Mouse (Mus musculus): ENCODE measurements around the gene Cyb5d2. TPM values are rescaled to one million over a fixed set of nuclear protein-coding genes. Genes with fewer than 3 reads are reported as not detected.

The Cyb5d2 gene
- total and polyA plus RNA-seq, 2 experiments from 2014 or later, result 6.8 to 9.9 TPM

DNA sequence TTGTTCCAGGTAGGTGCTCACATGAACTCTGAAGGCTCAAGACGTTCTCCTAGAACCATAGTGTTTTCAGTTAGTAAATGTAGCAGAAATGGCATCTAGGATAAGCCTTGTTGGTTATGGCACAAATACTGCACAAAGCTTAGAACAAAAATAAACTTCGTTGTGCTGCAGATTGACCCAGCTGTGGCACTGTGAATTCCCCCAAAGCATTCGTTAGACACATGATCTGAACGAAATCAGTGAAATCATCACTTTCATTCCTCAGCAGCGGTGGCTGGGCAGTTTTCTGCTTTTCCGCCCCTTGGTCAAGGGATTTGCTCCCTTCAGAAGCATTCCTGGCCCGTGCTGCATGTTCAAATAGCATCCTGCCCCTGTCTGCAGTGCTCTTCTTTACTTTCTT, 22.1 kb upstream of the Cyb5d2 start:
- H3K36me3 ChIP-seq (ENCODE audit: insufficient read depth, low read length), result peaks cover 29% of the 10 kb centered on the region
- H3K4me2 ChIP-seq (ENCODE audit: low read depth, low read length, poor library complexity, severe bottlenecking), result no peak overlapping the region
- ATAC-seq (ENCODE audit: low FRiP score), result no peak
- H3K27me3 ChIP-seq (ENCODE audit: insufficient read depth, low read length), result no peaks in the 10 kb centered on the region
- DNase-seq (ENCODE audit: low spot score), result no peak
- TF ChIP-seq CTCF (IDR thresholded peaks at IDR 0.05), result no peak
- no peak overlapping the region for H3K9ac ChIP-seq (replicated peaks; ENCODE audit: low read length, poor library complexity, severe bottlenecking)
- no peaks in the 10 kb centered on the region for H3K4me1 ChIP-seq (ENCODE audit: insufficient read depth, low read length)
- 91% methylated on average over 7 of the region's 7 CpGs for WGBS
- H3K27ac ChIP-seq (ENCODE audit: low read depth, low read length), result no peak overlapping the region
- H3K4me3 ChIP-seq (ENCODE audit: low read depth, low read length), result no peak overlapping the region
- no peaks in the 10 kb centered on the region for H3K9me3 ChIP-seq (ENCODE audit: low read length)

DNA sequence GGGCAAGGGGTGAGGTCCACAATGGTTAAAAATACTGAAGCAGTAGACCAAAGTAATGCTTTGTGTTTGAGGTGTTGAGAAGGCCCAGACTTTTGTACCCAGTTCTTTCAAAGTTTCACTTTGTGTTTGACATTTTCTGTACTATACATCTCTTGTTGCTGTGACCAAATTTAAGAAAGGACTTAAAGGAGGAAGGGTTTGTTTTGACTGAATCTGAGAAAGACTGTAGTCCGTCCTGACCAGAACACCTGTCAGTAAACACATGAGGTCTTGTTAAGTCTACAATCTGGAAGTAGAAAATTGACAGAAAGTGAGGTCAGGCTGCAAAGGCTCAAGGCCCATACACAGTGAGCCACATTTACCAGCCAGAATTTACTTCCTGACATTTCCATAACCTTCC, 20.9 kb upstream of the Cyb5d2 start:
- Histone ChIP-seq H3K27me3 (ENCODE audit: insufficient read depth, low read length) (no peaks in the 10 kb centered on the region), H3K9ac (replicated peaks; ENCODE audit: low read length, poor library complexity, severe bottlenecking) (no peak overlapping the region), H3K4me1 (ENCODE audit: insufficient read depth, low read length) (no peaks in the 10 kb centered on the region), H3K27ac (ENCODE audit: low read depth, low read length) (no peak overlapping the region), H3K36me3 (ENCODE audit: insufficient read depth, low read length) (peaks cover 26% of the 10 kb centered on the region), H3K4me2 (ENCODE audit: low read depth, low read length, poor library complexity, severe bottlenecking) (no peak overlapping the region), H3K9me3 (ENCODE audit: low read length) (no peaks in the 10 kb centered on the region), H3K4me3 (ENCODE audit: low read depth, low read length) (no peak overlapping the region)
- no peak for DNase-seq (ENCODE audit: low spot score)
- TF ChIP-seq CTCF (IDR thresholded peaks at IDR 0.05), result no peak
- ATAC-seq (ENCODE audit: low FRiP score), result no peak
- 81% methylated on average over 1 of the region's 1 CpGs for WGBS

DNA sequence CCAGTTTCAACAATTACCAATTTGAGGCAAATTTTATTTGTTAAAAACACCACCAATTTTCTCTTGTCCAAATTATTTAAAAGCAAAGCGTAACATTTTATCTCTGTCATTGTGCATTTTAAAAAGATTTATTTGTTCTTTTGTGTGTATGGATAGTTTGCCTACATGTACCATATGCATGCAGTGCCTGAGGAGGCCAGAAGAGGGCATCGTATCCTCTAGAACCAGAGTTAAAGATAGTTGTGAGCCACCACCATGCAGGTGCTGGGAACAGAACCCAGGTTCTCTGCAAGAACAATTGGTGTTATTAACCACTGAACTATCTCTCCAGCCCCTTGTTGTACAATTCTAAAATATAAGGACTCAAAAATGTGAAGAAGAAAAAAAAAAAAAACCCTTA, 18.2 kb upstream of the Cyb5d2 start:
- Histone ChIP-seq H3K27me3 (ENCODE audit: insufficient read depth, low read length) (no peaks in the 10 kb centered on the region), H3K9me3 (ENCODE audit: low read length) (no peaks in the 10 kb centered on the region), H3K27ac (ENCODE audit: low read depth, low read length) (no peak overlapping the region), H3K4me3 (ENCODE audit: low read depth, low read length) (no peak overlapping the region), H3K9ac (replicated peaks; ENCODE audit: low read length, poor library complexity, severe bottlenecking) (no peak overlapping the region), H3K36me3 (ENCODE audit: insufficient read depth, low read length) (peaks cover 9% of the 10 kb centered on the region), H3K4me2 (ENCODE audit: low read depth, low read length, poor library complexity, severe bottlenecking) (no peak overlapping the region), H3K4me1 (ENCODE audit: insufficient read depth, low read length) (no peaks in the 10 kb centered on the region)
- DNase-seq (ENCODE audit: low spot score) (no peak), ATAC-seq (ENCODE audit: low FRiP score) (no peak)
- TF ChIP-seq CTCF (IDR thresholded peaks at IDR 0.05), result peak; percentile 22
- 93% methylated on average over 2 of the region's 2 CpGs for WGBS

DNA sequence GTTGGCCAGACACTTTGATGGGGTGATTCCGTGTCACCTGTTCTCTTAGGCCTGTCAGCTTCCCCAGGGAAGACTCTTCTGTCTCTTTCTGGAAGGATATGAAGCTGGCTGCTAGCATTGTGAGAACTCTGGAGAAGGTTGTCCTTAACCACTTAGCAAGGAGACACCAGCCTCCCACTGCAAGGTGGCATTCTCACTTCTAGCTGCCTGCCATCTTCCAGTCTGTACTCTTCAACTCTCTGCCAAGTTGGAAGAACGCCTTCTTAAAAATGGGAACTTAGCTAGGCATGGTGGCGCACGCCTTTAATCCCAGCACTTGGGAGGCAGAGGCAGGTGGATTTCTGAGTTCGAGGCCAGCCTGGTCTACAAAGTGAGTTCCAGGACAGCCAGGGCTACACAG, 17.7 kb upstream of the Cyb5d2 start:
- no peak overlapping the region for H3K4me2 ChIP-seq (ENCODE audit: low read depth, low read length, poor library complexity, severe bottlenecking)
- H3K27ac ChIP-seq (ENCODE audit: low read depth, low read length), result no peak overlapping the region
- H3K9me3 ChIP-seq (ENCODE audit: low read length), result no peaks in the 10 kb centered on the region
- H3K9ac ChIP-seq (replicated peaks; ENCODE audit: low read length, poor library complexity, severe bottlenecking), result no peak overlapping the region
- ATAC-seq (ENCODE audit: low FRiP score) (no peak), DNase-seq (ENCODE audit: low spot score) (no peak)
- no peaks in the 10 kb centered on the region for H3K27me3 ChIP-seq (ENCODE audit: insufficient read depth, low read length)
- 96% methylated on average over 5 of the region's 5 CpGs for WGBS
- H3K4me1 ChIP-seq (ENCODE audit: insufficient read depth, low read length), result no peaks in the 10 kb centered on the region
- no peak for TF ChIP-seq CTCF (IDR thresholded peaks at IDR 0.05)
- no peak overlapping the region for H3K4me3 ChIP-seq (ENCODE audit: low read depth, low read length)
- H3K36me3 ChIP-seq (ENCODE audit: insufficient read depth, low read length), result peaks cover 5% of the 10 kb centered on the region; the same call in 1 of the 2 replicates

DNA sequence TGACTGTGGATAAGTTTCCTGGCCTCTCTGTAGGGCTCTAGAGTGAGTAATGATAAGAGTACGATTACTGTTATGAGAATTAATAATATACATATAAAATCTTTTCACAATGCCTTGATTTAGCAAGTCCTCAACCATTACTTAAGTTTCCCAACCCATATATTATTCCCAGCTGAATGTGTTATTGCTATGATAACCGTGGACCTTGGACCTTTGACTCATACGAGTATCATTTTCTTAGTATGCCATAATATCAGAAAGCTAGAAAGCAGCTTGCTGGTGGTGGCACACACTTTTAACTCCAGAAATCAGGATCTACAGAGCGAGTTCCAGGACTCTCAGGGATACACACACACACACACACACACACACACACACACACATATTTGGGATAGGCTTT, 12.1 kb upstream of the Cyb5d2 start:
- H3K4me2 ChIP-seq (ENCODE audit: low read depth, low read length, poor library complexity, severe bottlenecking), result no peak overlapping the region
- H3K4me1 ChIP-seq (ENCODE audit: insufficient read depth, low read length), result no peaks in the 10 kb centered on the region
- no peak overlapping the region for H3K27ac ChIP-seq (ENCODE audit: low read depth, low read length)
- H3K4me3 ChIP-seq (ENCODE audit: low read depth, low read length), result no peak overlapping the region
- WGBS, result 87% methylated on average over 4 of the region's 4 CpGs
- H3K9ac ChIP-seq (replicated peaks; ENCODE audit: low read length, poor library complexity, severe bottlenecking), result no peak overlapping the region
- no peak for TF ChIP-seq CTCF (IDR thresholded peaks at IDR 0.05)
- no peaks in the 10 kb centered on the region for H3K36me3 ChIP-seq (ENCODE audit: insufficient read depth, low read length)
- H3K27me3 ChIP-seq (ENCODE audit: insufficient read depth, low read length), result no peaks in the 10 kb centered on the region
- DNase-seq (ENCODE audit: low spot score) (no peak), ATAC-seq (ENCODE audit: low FRiP score) (no peak)
- no peaks in the 10 kb centered on the region for H3K9me3 ChIP-seq (ENCODE audit: low read length)

DNA sequence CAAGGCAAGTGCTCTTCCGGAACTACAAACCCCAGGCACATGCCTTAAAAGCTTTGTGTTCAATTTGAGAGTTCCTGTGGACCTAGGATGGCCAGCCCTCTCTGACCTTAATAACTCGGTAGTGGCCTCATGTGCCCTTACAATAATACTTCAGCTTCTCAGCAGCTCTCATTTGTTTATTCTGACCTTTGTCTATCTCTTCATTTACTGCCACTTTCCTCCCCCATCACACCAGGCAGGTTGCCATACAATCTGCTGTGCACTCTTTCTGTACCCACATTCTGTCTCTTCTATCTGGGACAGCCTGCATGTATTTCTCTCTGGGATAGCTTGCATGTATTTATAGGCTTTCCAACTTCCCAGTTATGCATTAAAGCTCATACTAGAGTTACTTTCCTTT, 10.6 kb upstream of the Cyb5d2 start:
- H3K4me2 ChIP-seq (ENCODE audit: low read depth, low read length, poor library complexity, severe bottlenecking), result no peak overlapping the region
- no peak overlapping the region for H3K27ac ChIP-seq (ENCODE audit: low read depth, low read length)
- H3K9me3 ChIP-seq (ENCODE audit: low read length), result no peaks in the 10 kb centered on the region
- no peak for TF ChIP-seq CTCF (IDR thresholded peaks at IDR 0.05)
- no peak overlapping the region for H3K9ac ChIP-seq (replicated peaks; ENCODE audit: low read length, poor library complexity, severe bottlenecking)
- no peak overlapping the region for H3K4me3 ChIP-seq (ENCODE audit: low read depth, low read length)
- no peaks in the 10 kb centered on the region for H3K36me3 ChIP-seq (ENCODE audit: insufficient read depth, low read length)
- no peak for ATAC-seq (ENCODE audit: low FRiP score)
- H3K4me1 ChIP-seq (ENCODE audit: insufficient read depth, low read length), result no peaks in the 10 kb centered on the region
- no peak for DNase-seq (ENCODE audit: low spot score)
- WGBS, result 65% methylated on average over 2 of the region's 2 CpGs
- no peaks in the 10 kb centered on the region for H3K27me3 ChIP-seq (ENCODE audit: insufficient read depth, low read length)
